Mouse (Mus musculus): Measurements from ENCODE around the gene Actr1a.
A peak's percentile ranks its signal among the peaks of the same experiment; 100 is the strongest.

DNA sequence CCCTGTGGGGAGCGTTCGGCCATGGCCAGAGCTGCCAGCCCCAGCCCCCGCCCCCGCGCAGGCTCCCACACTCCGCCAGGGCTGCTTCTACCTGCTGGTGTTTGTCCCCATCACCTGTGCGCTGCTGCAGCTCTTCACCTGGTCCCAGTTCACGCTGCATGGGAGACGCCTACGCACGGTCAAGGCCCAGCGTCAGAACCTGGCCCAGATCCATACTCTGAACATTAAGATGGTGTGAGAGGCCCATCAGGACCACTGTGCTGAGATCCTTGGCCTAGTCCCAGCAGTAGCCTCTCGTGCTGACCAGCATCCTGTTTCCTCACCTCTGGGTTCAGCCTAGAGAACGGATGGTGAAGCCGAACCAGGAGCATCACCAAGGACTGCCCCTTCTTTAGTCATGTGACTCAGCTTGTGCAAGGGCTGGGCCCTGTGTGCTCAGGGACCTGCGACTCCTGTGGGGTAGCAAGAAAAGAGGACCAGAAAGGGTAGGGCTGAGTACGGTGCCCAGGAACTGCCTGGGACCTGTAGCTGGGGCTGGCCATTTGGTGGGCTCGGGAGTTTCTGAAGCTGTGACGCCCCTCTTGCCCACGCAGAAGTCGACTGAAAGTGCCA lies 21.0 kb downstream of the Actr1a start:
- TF ChIP-seq POLR2A (IDR thresholded peaks at IDR 0.05; ENCODE audit: borderline replicate concordance, insufficient read depth, low read length): 0 out of 2 replicates have a peak, but pooled peaks have one; percentile 14
- TF ChIP-seq CTCF (IDR thresholded peaks at IDR 0.05; ENCODE audit: borderline replicate concordance, insufficient read depth, low read depth, low read length): no peak

Data from cerebellum, adult 2 months (tissue).